Mouse (Mus musculus) limb, embryonic 14.5 days (tissue): ENCODE measurements around the gene Fat2. TPM values are rescaled to one million over a fixed set of nuclear protein-coding genes. Genes with fewer than 3 reads are reported as not detected.

Source experiments
- ATAC-seq: fragments of 200-750 bp; cut with Nextera tagmentation; 2 replicates; pipeline ENCODE4 v1.8.0; 2017; ENCODE audit warnings: low read depth, moderate number of reproducible peaks, moderate TSS enrichment; ENCODE audit not compliant: low FRiP score
- DNase-seq: peaks from one replicate; pipeline ENCODE4 v3.0.0-alpha.2; 2015; ENCODE audit warnings: low spot score
- H3K27ac ChIP-seq: fragments of 300-500 bp; sonication (generic); replicated peaks from 2 replicates; pipeline ENCODE4 v1.5.1; 2014; ENCODE audit warnings: low read depth, mild to moderate bottlenecking, low read length, moderate library complexity, mixed read lengths
- H3K27me3 ChIP-seq: fragments of 300-500 bp; sonication (generic); 2 replicates; pipeline ENCODE4 v1.6.1; 2014; ENCODE audit warnings: low read length, mixed read lengths; ENCODE audit not compliant: control insufficient read depth, insufficient read depth
- H3K36me3 ChIP-seq: fragments of 300-500 bp; sonication (generic); 2 replicates; pipeline ENCODE4 v1.6.1; 2014; ENCODE audit warnings: mild to moderate bottlenecking, low read length, moderate library complexity, mixed read lengths; ENCODE audit not compliant: control insufficient read depth, insufficient read depth
- H3K4me1 ChIP-seq: fragments of 300-500 bp; sonication (generic); 2 replicates; pipeline ENCODE4 v1.6.1; 2014; ENCODE audit warnings: antibody characterized with exemption, low read length, mixed read lengths; ENCODE audit not compliant: control insufficient read depth, insufficient read depth
- H3K4me2 ChIP-seq: fragments of 300-500 bp; sonication (generic); replicated peaks from 2 replicates; pipeline ENCODE4 v1.6.1; 2014; ENCODE audit warnings: low read depth, mild to moderate bottlenecking, low read length, moderate library complexity; ENCODE audit not compliant: severe bottlenecking
- H3K4me3 ChIP-seq: fragments of 300-500 bp; sonication (generic); replicated peaks from 2 replicates; pipeline ENCODE4 v1.5.1; 2014; ENCODE audit warnings: low read length
- H3K9ac ChIP-seq: fragments of 300-500 bp; sonication (generic); 2 replicates; pipeline ENCODE4 v1.6.1; 2014; ENCODE audit warnings: mild to moderate bottlenecking, low read depth, low read length, moderate library complexity; ENCODE audit not compliant: severe bottlenecking
- H3K9me3 ChIP-seq: fragments of 300-500 bp; sonication (generic); 2 replicates; pipeline ENCODE4 v1.6.1; 2016; ENCODE audit warnings: low read length; ENCODE audit not compliant: control insufficient read depth
- POLR2A ChIP-seq: fragments of 200-500 bp; IDR thresholded peaks from 2 replicates; pipeline ENCODE4 v1.8.0; 2012; ENCODE audit warnings: inconsistent platforms, mild to moderate bottlenecking, moderate library complexity, borderline replicate concordance; ENCODE audit not compliant: insufficient read depth, insufficient read length; ENCODE audit errors: extremely low read depth
- WGBS: fragments of 180-500 bp; shearing (Covaris S2); extraction: QIAGEN DNeasy Blood & Tissue Kit; methylation state at CpG from one replicate; pipeline ENCODE4 v1.1.7; 2014; 5-methylcytosine and 5-hydroxymethylcytosine counted together
- polyA plus RNA-seq, 2 experiments: library from polyadenylated mRNA; depleted of rRNA in 1 of 2; stranded (reverse) in 1 of 2; unstranded in 1 of 2; fragments of >200 nt; fragmentation: Nextera tagmentation in 1 of 2; extraction: Ambion mirVana in 1 of 2; gene quantifications; 2 replicates each; pipeline versions ENCODE4 v1.2.1 to v1.2.3; 2012 to 2014

Gene Fat2
- polyA plus RNA-seq, 2 experiments, result 1.3 to 1.4 TPM

DNA sequence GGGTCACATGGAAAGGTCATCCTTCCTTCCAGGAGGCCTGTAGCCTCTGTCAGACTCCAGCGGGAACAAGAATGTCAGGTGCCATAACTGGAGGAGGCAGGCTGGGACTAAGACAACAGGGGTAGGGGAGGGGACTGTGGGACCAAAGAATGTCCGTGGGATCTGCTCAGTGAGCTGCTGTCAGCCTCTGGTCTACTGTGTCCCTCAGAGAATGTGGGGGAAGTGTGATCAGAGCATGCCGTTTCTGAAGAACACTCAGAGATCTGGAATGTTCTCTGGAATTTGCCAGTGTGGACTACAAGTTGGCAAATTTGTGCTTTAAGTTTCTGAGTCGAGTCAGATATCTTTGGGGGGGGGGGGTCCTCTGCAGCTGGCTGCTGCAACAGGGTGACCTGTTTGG, 34.0 kb downstream of the Fat2 start:
- ATAC-seq, result no peak
- 71% methylated on average over 4 of the region's 4 CpGs for WGBS

GRCm38 (mm10) chr11:55293179-55293578, 43.2 kb downstream of the Fat2 start:
- H3K4me2 ChIP-seq, result no peak overlapping the region

More for the DNA sequence above, 34.0 kb downstream of the Fat2 start:
- Histone ChIP-seq H3K9ac (no peak overlapping the region), H3K4me3 (no peak overlapping the region), H3K27ac (no peak overlapping the region), H3K4me2 (no peak overlapping the region), H3K36me3 (no peaks in the 10 kb centered on the region), H3K9me3 (no peaks in the 10 kb centered on the region), H3K27me3 (no peaks in the 10 kb centered on the region), H3K4me1 (peaks cover 5% of the 10 kb centered on the region; the same call in 1 of the 2 replicates)
- TF ChIP-seq POLR2A, result no peak
- DNase-seq, result no peak

GRCm38 (mm10) chr11:55291901-55292300, 44.5 kb downstream of the Fat2 start:
- no peak overlapping the region for H3K9ac ChIP-seq
- H3K27ac ChIP-seq, result no peak overlapping the region
- H3K9me3 ChIP-seq, result no peaks in the 10 kb centered on the region
- no peak overlapping the region for H3K4me2 ChIP-seq
- ATAC-seq (no peak), DNase-seq (no peak)
- no peak for TF ChIP-seq POLR2A
- no peaks in the 10 kb centered on the region for H3K27me3 ChIP-seq
- no peak overlapping the region for H3K4me3 ChIP-seq
- H3K36me3 ChIP-seq, result no peaks in the 10 kb centered on the region
- no peaks in the 10 kb centered on the region for H3K4me1 ChIP-seq
- WGBS, result 88% methylated on average over 7 of the region's 7 CpGs

More at GRCm38 (mm10) chr11:55293179-55293578, 43.2 kb downstream of the Fat2 start:
- no peaks in the 10 kb centered on the region for H3K4me1 ChIP-seq
- H3K36me3 ChIP-seq, result no peaks in the 10 kb centered on the region
- no peak overlapping the region for H3K4me3 ChIP-seq
- ATAC-seq (no peak), DNase-seq (no peak)
- WGBS, result 92% methylated on average over 5 of the region's 5 CpGs
- no peak for TF ChIP-seq POLR2A
- H3K27ac ChIP-seq, result no peak overlapping the region
- no peaks in the 10 kb centered on the region for H3K9me3 ChIP-seq
- no peaks in the 10 kb centered on the region for H3K27me3 ChIP-seq
- no peak overlapping the region for H3K9ac ChIP-seq

DNA sequence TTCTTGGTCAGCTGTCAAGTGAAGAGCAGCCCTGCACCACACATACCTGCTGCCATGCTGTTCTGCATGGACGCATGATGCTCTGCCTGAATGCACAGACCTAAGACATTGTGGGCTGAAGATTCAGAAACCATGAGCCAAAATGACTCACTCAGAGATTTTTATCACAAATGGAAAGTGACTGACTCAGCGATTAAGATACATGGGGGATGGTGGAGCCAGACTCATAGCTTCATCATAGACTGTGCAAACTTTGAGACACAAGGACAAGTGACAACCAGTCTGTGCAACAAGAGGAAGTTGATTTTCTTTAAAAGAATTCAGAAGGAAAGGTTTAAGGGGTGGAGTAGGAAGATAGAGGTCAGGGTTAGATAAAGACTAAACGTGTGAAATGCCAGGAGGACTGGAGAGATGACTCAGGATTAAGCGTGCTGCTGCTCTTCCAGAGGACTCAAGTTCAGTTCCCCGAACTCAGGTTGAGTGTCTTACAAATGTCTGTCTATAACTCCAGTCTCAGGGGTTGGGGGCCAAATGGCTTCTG, 46.4 kb downstream of the Fat2 start:
- H3K36me3 ChIP-seq, result no peaks in the 10 kb centered on the region
- 78% methylated on average over 5 of the region's 5 CpGs for WGBS
- no peaks in the 10 kb centered on the region for H3K9me3 ChIP-seq
- no peak overlapping the region for H3K4me2 ChIP-seq
- ATAC-seq, result no peak
- no peak for DNase-seq
- H3K27ac ChIP-seq, result no peak overlapping the region
- TF ChIP-seq POLR2A, result no peak
- H3K4me1 ChIP-seq, result no peaks in the 10 kb centered on the region
- no peak overlapping the region for H3K4me3 ChIP-seq
- H3K27me3 ChIP-seq, result no peaks in the 10 kb centered on the region
- no peak overlapping the region for H3K9ac ChIP-seq

- WGBS, result 83% methylated on average over 6 of the region's 6 CpGs
- no peak for DNase-seq
Measured at GRCm38 (mm10) chr11:55274756-55275155, 61.6 kb downstream of the Fat2 start.

GRCm38 (mm10) chr11:55268580-55268979, 67.8 kb downstream of the Fat2 start:
- Histone ChIP-seq H3K27ac (no peak overlapping the region), H3K4me2 (no peak overlapping the region)
- 85% methylated on average over 6 of the region's 6 CpGs for WGBS

More at GRCm38 (mm10) chr11:55274756-55275155, 61.6 kb downstream of the Fat2 start:
- H3K36me3 ChIP-seq, result no peaks in the 10 kb centered on the region
- no peak overlapping the region for H3K27ac ChIP-seq
- no peak overlapping the region for H3K9ac ChIP-seq
- no peaks in the 10 kb centered on the region for H3K4me1 ChIP-seq
- no peak overlapping the region for H3K4me3 ChIP-seq
- no peak for TF ChIP-seq POLR2A
- no peaks in the 10 kb centered on the region for H3K27me3 ChIP-seq
- ATAC-seq, result no peak
- no peaks in the 10 kb centered on the region for H3K9me3 ChIP-seq
- H3K4me2 ChIP-seq, result no peak overlapping the region

More at GRCm38 (mm10) chr11:55268580-55268979, 67.8 kb downstream of the Fat2 start:
- no peaks in the 10 kb centered on the region for H3K4me1 ChIP-seq
- no peak for TF ChIP-seq POLR2A
- H3K4me3 ChIP-seq, result no peak overlapping the region
- no peaks in the 10 kb centered on the region for H3K36me3 ChIP-seq
- DNase-seq (no peak), ATAC-seq (no peak)
- H3K9ac ChIP-seq, result no peak overlapping the region
- H3K27me3 ChIP-seq, result no peaks in the 10 kb centered on the region
- H3K9me3 ChIP-seq, result no peaks in the 10 kb centered on the region
